Mouse (Mus musculus): ENCODE data around the gene Pf4. TPM values are rescaled to one million over a fixed set of nuclear protein-coding genes. Genes with fewer than 3 reads are reported as not detected.

Gene Pf4
- polyA plus RNA-seq, 1 experiment: 3.6 TPM

DNA sequence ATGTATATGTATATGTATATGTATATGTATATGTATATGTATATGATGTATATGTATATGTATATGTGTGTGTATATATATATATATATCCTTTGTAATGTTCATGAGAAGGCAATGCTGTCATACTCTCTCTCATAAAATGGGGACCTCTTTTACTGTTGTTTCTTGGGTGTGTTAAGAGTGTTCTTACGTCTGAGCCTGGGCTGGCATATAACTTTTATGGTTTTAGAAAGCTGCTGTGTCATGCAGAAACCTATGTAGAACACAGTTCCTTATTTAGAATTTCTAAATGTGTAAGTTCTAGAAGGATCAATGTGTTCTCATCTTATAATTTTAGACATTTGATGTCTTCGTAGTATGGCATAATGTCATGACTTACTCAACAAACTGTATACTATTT, 11.4 kb upstream of the Pf4 start:
- Histone ChIP-seq H3K4me3 (ENCODE audit: insufficient read depth, low read length) (no peak overlapping the region), H3K4me1 (ENCODE audit: control insufficient read depth, insufficient read depth, low read length) (peaks cover 15% of the 10 kb centered on the region; the same call in 1 of the 2 replicates), H3K27ac (ENCODE audit: insufficient read depth, low read length) (no peak overlapping the region)
- TF ChIP-seq CTCF (IDR thresholded peaks at IDR 0.05; ENCODE audit: borderline replicate concordance, insufficient read depth, low read length) (no peak), POLR2A (IDR thresholded peaks at IDR 0.05; ENCODE audit: low read depth, low read length) (no peak)

DNA sequence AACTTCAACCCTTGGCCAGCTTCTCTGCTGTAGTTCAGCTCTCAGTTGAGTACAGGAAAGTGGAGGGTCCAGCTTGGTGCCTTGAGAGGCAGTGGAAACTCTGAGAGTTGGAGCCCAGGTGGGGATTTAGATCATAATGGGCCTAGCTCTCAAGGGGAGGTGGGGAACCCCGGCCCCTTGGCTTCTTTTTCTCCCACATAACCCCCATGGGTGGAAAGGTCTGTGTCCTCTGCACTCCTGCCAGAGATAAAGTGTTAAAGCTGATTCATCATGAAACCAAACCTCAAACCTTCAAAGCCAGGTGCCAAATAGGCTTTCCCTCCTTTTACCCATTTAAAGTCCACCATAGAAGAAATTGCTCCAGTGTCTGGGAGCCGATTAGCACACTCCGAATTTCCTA, 10.4 kb upstream of the Pf4 start:
- TF ChIP-seq CTCF (IDR thresholded peaks at IDR 0.05; ENCODE audit: borderline replicate concordance, insufficient read depth, low read length): no peak
- TF ChIP-seq POLR2A (IDR thresholded peaks at IDR 0.05; ENCODE audit: low read depth, low read length): peak; percentile 51; the same call in 1 of the 2 replicates
- Histone ChIP-seq H3K4me1 (ENCODE audit: control insufficient read depth, insufficient read depth, low read length) (peaks cover 16% of the 10 kb centered on the region; the same call in 1 of the 2 replicates), H3K27ac (ENCODE audit: insufficient read depth, low read length) (peak overlapping the region; percentile 65; the same call in 1 of the 2 replicates), H3K4me3 (ENCODE audit: insufficient read depth, low read length) (no peak overlapping the region)

DNA sequence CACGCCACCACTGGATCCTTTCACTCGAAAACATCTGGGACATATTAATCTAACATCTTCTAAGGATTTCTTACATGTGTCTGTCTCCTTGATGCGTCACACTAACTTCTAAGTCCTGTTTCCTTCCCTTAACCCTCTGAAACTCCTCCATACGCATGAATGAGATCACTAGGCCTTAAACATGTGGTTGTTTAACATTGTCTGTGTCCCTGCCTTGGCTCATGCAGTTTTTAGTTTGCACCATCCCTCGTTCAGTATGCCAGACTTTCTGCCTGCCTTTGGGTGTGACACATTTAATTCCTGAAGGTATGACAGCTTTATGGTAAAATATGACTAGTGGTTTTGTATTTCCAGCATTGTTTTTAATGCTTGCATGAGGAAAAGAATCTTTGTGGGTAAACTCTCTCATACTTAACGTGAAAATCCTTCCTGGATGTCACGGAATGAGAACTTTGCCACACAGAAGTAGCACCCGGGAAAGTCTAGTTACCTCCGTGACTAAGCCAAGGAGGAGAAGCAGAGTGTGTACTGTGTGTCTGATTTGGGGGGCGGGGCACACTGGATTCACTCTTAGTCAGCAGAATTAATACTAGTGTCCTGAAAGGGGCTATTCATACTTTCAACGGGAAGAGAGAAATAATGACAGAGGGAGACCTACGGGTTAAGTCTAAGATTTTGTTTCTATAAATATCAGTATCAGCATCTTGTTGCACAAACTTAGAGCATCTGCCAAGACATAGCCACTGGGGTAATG, 8.1 kb upstream of the Pf4 start:
- Histone ChIP-seq H3K27ac (ENCODE audit: insufficient read depth, low read length) (peak overlapping the region; percentile 91), H3K4me1 (ENCODE audit: control insufficient read depth, insufficient read depth, low read length) (peaks cover 13% of the 10 kb centered on the region; the same call in 1 of the 2 replicates), H3K4me3 (ENCODE audit: insufficient read depth, low read length) (no peak overlapping the region)
- no peak; the same call in 1 of the 2 replicates for TF ChIP-seq POLR2A (IDR thresholded peaks at IDR 0.05; ENCODE audit: low read depth, low read length)
- no peak for TF ChIP-seq CTCF (IDR thresholded peaks at IDR 0.05; ENCODE audit: borderline replicate concordance, insufficient read depth, low read length)

DNA sequence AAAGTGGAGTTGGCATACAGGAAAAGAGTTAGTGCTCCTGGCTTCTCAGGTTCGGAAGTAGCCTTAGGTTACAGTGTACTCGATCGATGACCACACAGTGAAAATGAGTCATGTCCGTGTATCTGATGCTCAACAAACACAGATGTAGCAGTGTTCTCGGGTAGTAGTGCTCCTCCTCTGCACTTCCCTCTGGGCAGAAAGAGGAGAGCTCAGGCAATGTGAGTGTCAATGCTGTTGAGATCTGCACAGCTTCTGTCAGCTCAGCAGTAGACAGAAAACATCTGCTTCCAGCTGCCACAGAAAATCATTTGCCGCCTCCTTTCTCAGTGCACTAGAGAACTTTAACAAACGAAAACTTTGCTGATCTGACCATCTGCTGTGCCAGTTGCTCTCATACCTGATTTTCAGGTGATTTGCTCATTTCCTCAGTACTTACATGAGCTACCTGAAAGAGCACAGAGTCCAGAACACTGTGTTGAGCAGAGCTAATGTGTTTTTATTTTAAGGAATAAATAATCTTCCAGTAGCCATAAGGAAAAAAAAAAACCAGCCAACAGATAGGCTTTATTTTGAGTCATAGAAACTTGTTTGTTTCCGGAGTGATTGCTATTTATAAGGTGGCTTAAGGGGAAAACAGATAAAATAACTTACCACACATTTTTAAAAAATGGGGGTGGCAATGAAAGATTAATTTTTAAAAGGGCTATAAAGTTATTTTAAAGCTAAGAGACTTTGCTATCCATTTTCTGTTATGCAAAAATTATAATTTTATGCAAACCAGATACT, 6.2 kb upstream of the Pf4 start:
- TF ChIP-seq POLR2A (IDR thresholded peaks at IDR 0.05; ENCODE audit: low read depth, low read length) (no peak), CTCF (IDR thresholded peaks at IDR 0.05; ENCODE audit: borderline replicate concordance, insufficient read depth, low read length) (no peak)
- Histone ChIP-seq H3K4me3 (ENCODE audit: insufficient read depth, low read length) (no peak overlapping the region), H3K27ac (ENCODE audit: insufficient read depth, low read length) (no peak overlapping the region), H3K4me1 (ENCODE audit: control insufficient read depth, insufficient read depth, low read length) (peaks cover 13% of the 10 kb centered on the region; the same call in 1 of the 2 replicates)

DNA sequence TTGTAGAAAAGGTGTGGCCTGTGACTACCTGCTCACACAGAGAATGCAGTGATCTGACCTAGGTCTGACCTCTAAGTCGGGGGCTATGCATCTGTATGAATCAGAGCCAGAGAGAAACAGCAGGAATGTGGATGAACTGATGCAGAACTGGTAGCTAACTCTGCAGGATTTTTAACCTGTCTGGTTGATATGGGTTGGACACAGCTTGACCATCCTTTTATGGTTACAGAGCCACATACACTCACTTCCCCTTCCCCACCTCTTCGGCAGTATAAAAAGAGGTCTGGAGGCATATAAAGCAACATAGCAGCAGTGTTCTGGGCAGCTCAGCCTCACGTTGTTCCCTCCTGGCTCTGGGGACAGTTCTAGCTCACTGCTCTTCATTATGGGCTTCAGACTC, 4.0 kb upstream of the Pf4 start, which contains the start of gene Ppbp:
Gene Ppbp, plus strand, starts transcription at position 301 of the 400 bp plus-strand sequence.
- Histone ChIP-seq H3K27ac (ENCODE audit: insufficient read depth, low read length) (no peak within 1 kb of the TSS), H3K4me3 (ENCODE audit: insufficient read depth, low read length) (no peak within 1 kb of the TSS), H3K4me1 (ENCODE audit: control insufficient read depth, insufficient read depth, low read length) (peaks cover 13% of the 10 kb centered on the region; the same call in 1 of the 2 replicates)
- no peak for TF ChIP-seq CTCF (IDR thresholded peaks at IDR 0.05; ENCODE audit: borderline replicate concordance, insufficient read depth, low read length)

DNA sequence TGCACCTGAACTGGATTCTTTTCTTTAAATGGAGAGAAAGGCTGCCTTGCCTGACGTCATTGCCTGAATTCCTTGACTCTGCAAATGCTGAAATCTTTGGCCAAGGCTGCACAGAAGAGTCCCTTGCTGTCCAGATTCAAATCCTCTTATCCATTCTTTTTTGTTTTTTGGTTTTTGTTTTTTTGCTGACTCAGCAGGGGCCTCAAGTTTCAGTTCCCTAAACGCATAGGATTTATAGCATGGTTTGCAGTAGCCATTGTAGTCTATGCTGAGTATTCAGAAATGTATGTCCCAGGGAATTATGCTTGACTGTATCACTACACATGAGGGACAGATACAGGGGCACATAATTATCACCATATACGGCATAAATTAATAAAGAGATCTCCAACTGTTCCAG, 866 bp upstream of the Pf4 start:
- TF ChIP-seq CTCF (IDR thresholded peaks at IDR 0.05; ENCODE audit: borderline replicate concordance, insufficient read depth, low read length): no peak
- TF ChIP-seq POLR2A (IDR thresholded peaks at IDR 0.05; ENCODE audit: low read depth, low read length): no peak
- Histone ChIP-seq H3K4me1 (ENCODE audit: control insufficient read depth, insufficient read depth, low read length) (no peaks in the 10 kb centered on the region), H3K4me3 (ENCODE audit: insufficient read depth, low read length) (no peak overlapping the region), H3K27ac (ENCODE audit: insufficient read depth, low read length) (no peak overlapping the region)

DNA sequence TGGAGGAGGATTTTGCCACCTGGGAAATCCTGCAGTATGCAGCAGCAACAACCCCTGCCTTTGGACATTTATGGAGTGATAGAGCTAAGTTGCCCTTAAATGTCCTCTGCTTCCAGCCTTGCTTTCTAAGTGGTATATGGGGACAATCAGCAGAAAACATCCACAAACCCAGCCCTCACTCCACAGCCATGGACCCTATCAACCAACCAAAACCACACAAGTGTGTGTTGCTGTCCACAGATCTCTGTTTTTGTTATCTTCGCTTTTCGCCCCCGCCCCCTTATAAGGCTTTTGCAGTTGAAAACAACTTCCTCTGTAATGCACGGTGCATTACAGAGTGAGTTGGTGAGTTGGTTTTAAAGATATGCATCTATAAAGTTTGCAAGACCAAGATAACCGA, 3.3 kb downstream of the Pf4 start:
- Histone ChIP-seq H3K4me1 (ENCODE audit: control insufficient read depth, insufficient read depth, low read length) (no peaks in the 10 kb centered on the region; the same call in 1 of the 2 replicates), H3K4me3 (ENCODE audit: insufficient read depth, low read length) (no peak overlapping the region), H3K27ac (ENCODE audit: insufficient read depth, low read length) (no peak overlapping the region)
- TF ChIP-seq CTCF (IDR thresholded peaks at IDR 0.05; ENCODE audit: borderline replicate concordance, insufficient read depth, low read length) (no peak), POLR2A (IDR thresholded peaks at IDR 0.05; ENCODE audit: low read depth, low read length) (no peak)

DNA sequence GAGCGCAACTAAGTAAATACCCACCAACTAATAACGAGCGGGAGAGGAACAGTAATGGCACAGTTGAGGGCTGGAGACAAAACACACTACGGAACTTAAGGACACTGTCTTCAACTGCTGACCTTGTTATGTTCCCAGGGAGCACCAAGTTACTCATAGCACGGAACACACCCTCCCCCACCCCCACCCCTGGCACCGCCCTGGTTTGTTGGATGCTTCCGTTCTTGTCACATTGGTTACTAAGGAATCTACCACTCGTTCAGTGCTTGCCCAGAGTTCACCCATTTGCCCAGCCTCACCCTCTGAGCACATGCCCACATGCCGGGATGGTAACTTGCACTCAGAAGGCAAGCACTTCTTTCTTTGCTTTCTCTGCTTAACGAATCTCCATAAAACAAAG, 5.4 kb downstream of the Pf4 start:
- TF ChIP-seq CTCF (IDR thresholded peaks at IDR 0.05; ENCODE audit: borderline replicate concordance, insufficient read depth, low read length) (no peak), POLR2A (IDR thresholded peaks at IDR 0.05; ENCODE audit: low read depth, low read length) (no peak)
- H3K4me3 ChIP-seq (ENCODE audit: insufficient read depth, low read length): no peak overlapping the region
- no peaks in the 10 kb centered on the region; the same call in 1 of the 2 replicates for H3K4me1 ChIP-seq (ENCODE audit: control insufficient read depth, insufficient read depth, low read length)
- H3K27ac ChIP-seq (ENCODE audit: insufficient read depth, low read length): no peak overlapping the region

DNA sequence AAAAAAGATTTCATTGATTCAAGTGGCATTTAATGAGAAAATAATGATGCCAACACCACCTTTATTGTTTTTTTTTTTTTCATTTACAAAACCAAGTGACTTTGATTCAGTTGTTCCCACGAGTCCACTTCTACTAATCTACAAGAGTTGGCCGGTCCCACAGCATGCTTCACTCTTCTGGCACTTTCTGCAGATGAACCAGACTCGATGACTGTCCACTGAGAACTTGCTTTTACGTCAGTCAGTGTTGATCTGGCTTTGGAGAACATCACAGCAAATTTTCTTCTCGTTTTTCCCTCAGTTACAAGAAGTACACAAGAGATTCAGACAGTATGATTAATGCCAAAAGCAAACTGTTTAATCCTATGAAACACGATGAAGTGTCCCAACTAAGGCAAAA, 6.6 kb downstream of the Pf4 start:
- Histone ChIP-seq H3K27ac (ENCODE audit: insufficient read depth, low read length) (0 out of 2 replicates have a peak overlapping the region, but pooled peaks have one; percentile 14), H3K4me1 (ENCODE audit: control insufficient read depth, insufficient read depth, low read length) (no peaks in the 10 kb centered on the region; the same call in 1 of the 2 replicates), H3K4me3 (ENCODE audit: insufficient read depth, low read length) (no peak overlapping the region)
- no peak for TF ChIP-seq POLR2A (IDR thresholded peaks at IDR 0.05; ENCODE audit: low read depth, low read length)
- no peak for TF ChIP-seq CTCF (IDR thresholded peaks at IDR 0.05; ENCODE audit: borderline replicate concordance, insufficient read depth, low read length)

DNA sequence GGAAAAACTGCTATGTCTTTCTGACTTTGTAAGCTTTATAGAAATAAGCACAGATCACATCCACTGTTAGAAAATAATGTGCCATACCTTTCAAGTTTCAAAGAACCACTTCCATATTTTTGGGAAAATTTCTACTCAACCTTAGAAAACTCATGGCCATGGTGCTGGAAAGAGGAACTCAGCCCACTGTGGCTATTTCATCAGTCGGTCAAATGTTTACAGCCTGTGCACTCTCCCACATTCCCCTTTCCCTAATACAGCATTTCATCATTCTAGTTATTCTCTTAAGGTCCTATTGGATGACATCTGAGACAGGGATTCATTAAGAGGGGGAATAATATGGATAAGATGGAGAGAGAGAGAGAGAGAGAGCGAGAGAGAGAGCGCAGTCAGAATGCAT, 11.5 kb downstream of the Pf4 start:
- H3K4me1 ChIP-seq (ENCODE audit: control insufficient read depth, insufficient read depth, low read length): no peaks in the 10 kb centered on the region
- no peak overlapping the region for H3K27ac ChIP-seq (ENCODE audit: insufficient read depth, low read length)
- TF ChIP-seq POLR2A (IDR thresholded peaks at IDR 0.05; ENCODE audit: low read depth, low read length): no peak
- no peak for TF ChIP-seq CTCF (IDR thresholded peaks at IDR 0.05; ENCODE audit: borderline replicate concordance, insufficient read depth, low read length)
- no peak overlapping the region for H3K4me3 ChIP-seq (ENCODE audit: insufficient read depth, low read length)
